Mouse (Mus musculus): Measurements from ENCODE around the gene Tmem102. TPM values are rescaled to one million over a fixed set of nuclear protein-coding genes. Genes with fewer than 3 reads are reported as not detected.
A peak's percentile ranks its signal among the peaks of the same experiment; 100 is the strongest.

Tmem102 gene
- polyA plus RNA-seq, 1 experiment from 2014 or later = 1.3 TPM

GRCm38 (mm10) chr11:69799394-69800137, 5.9 kb downstream of the Tmem102 start:
- WGBS = 22% methylated on average over 12 of the region's 12 CpGs

GRCm38 (mm10) chr11:69797924-69798323, 7.5 kb downstream of the Tmem102 start:
- Histone ChIP-seq H3K27ac (no peak overlapping the region), H3K27me3 (peaks cover 62% of the 10 kb centered on the region), H3K9me3 (no peaks in the 10 kb centered on the region), H3K9ac (no peak overlapping the region), H3K4me2 (no peak overlapping the region), H3K36me3 (replicated peaks) (no peaks in the 10 kb centered on the region), H3K4me3 (replicated peaks) (no peak overlapping the region), H3K4me1 (peaks cover 55% of the 10 kb centered on the region)
- ATAC-seq (ENCODE audit: low FRiP score) = no peak
- WGBS = 82% methylated on average over 7 of the region's 7 CpGs

More at GRCm38 (mm10) chr11:69799394-69800137, 5.9 kb downstream of the Tmem102 start:
- ATAC-seq (ENCODE audit: low FRiP score) = no peak
- H3K4me2 ChIP-seq = peak overlapping the region; percentile 84
- H3K27me3 ChIP-seq = peaks cover 63% of the 10 kb centered on the region
- peak overlapping the region; percentile 58 for H3K4me3 ChIP-seq (replicated peaks)
- peak overlapping the region; percentile 91 for H3K27ac ChIP-seq
- no peaks in the 10 kb centered on the region for H3K36me3 ChIP-seq (replicated peaks)
- H3K4me1 ChIP-seq = peaks cover 70% of the 10 kb centered on the region
- peak overlapping the region; percentile 74 for H3K9ac ChIP-seq
- no peaks in the 10 kb centered on the region for H3K9me3 ChIP-seq

GRCm38 (mm10) chr11:69795983-69796435, 9.4 kb downstream of the Tmem102 start:
- H3K9me3 ChIP-seq = no peaks in the 10 kb centered on the region
- 0 out of 2 replicates have a peak overlapping the region, but pooled peaks have one; percentile 44 for H3K9ac ChIP-seq
- peak overlapping the region; percentile 43 for H3K4me3 ChIP-seq (replicated peaks)
- peaks cover 36% of the 10 kb centered on the region for H3K4me1 ChIP-seq
- no peaks in the 10 kb centered on the region for H3K36me3 ChIP-seq (replicated peaks)
- peaks cover 49% of the 10 kb centered on the region for H3K27me3 ChIP-seq
- ATAC-seq (ENCODE audit: low FRiP score) = no peak; the same call in 1 of the 2 replicates
- no peak overlapping the region for H3K27ac ChIP-seq
- 2% methylated on average over 13 of the region's 13 CpGs for WGBS
- H3K4me2 ChIP-seq = peak overlapping the region; percentile 87

- ATAC-seq (ENCODE audit: low FRiP score) = peak; percentile 92
- Histone ChIP-seq H3K4me2 (peak within 1 kb of the TSS; percentile 87), H3K27ac (no peak within 1 kb of the TSS), H3K9ac (peak within 1 kb of the TSS; percentile 44), H3K9me3 (no peaks in the 10 kb centered on the region), H3K4me1 (peaks cover 31% of the 10 kb centered on the region), H3K36me3 (replicated peaks) (no peaks in the 10 kb centered on the region), H3K4me3 (replicated peaks) (peak within 1 kb of the TSS; percentile 43), H3K27me3 (peaks cover 49% of the 10 kb centered on the region)
- whole genome bisulfite sequencing = 3% methylated on average over 52 of the region's 52 CpGs
Measured at GRCm38 (mm10) chr11:69795168-69795982, 10.0 kb downstream of the Tmem102 start, which contains the start of gene Chrnb1. Gene Chrnb1 (minus strand): TSS chr11:69795943.

- H3K27ac ChIP-seq = no peak overlapping the region
Measured at GRCm38 (mm10) chr11:69793429-69793828, 12.0 kb downstream of the Tmem102 start.

GRCm38 (mm10) chr11:69791420-69791819, 14.0 kb downstream of the Tmem102 start:
- 80% methylated on average over 5 of the region's 5 CpGs for WGBS
- ATAC-seq (ENCODE audit: low FRiP score) = no peak
- Histone ChIP-seq H3K4me2 (no peak overlapping the region), H3K9ac (no peak overlapping the region), H3K9me3 (no peaks in the 10 kb centered on the region), H3K36me3 (replicated peaks) (no peaks in the 10 kb centered on the region), H3K4me3 (replicated peaks) (no peak overlapping the region), H3K4me1 (peaks cover 9% of the 10 kb centered on the region), H3K27ac (no peak overlapping the region), H3K27me3 (peaks cover 29% of the 10 kb centered on the region)

More at GRCm38 (mm10) chr11:69793429-69793828, 12.0 kb downstream of the Tmem102 start:
- Histone ChIP-seq H3K27me3 (peaks cover 49% of the 10 kb centered on the region), H3K36me3 (replicated peaks) (no peaks in the 10 kb centered on the region), H3K4me2 (no peak overlapping the region), H3K4me3 (replicated peaks) (no peak overlapping the region), H3K4me1 (peaks cover 11% of the 10 kb centered on the region), H3K9me3 (no peaks in the 10 kb centered on the region), H3K9ac (no peak overlapping the region)
- 70% methylated on average over 5 of the region's 5 CpGs for WGBS
- ATAC-seq (ENCODE audit: low FRiP score) = no peak

- Histone ChIP-seq H3K4me2 (no peak overlapping the region), H3K4me1 (no peaks in the 10 kb centered on the region), H3K36me3 (replicated peaks) (no peaks in the 10 kb centered on the region), H3K27ac (no peak overlapping the region), H3K9ac (no peak overlapping the region), H3K27me3 (peaks cover 20% of the 10 kb centered on the region), H3K4me3 (replicated peaks) (no peak overlapping the region), H3K9me3 (no peaks in the 10 kb centered on the region)
- WGBS = 75% methylated on average over 5 of the region's 5 CpGs
- no peak for ATAC-seq (ENCODE audit: low FRiP score)
Measured at GRCm38 (mm10) chr11:69789431-69789830, 16.0 kb downstream of the Tmem102 start.

GRCm38 (mm10) chr11:69787306-69787705, 18.1 kb downstream of the Tmem102 start:
- Histone ChIP-seq H3K27me3 (no peaks in the 10 kb centered on the region), H3K4me1 (no peaks in the 10 kb centered on the region), H3K36me3 (replicated peaks) (no peaks in the 10 kb centered on the region), H3K4me2 (no peak overlapping the region), H3K27ac (no peak overlapping the region), H3K4me3 (replicated peaks) (no peak overlapping the region), H3K9ac (no peak overlapping the region), H3K9me3 (no peaks in the 10 kb centered on the region)
- ATAC-seq (ENCODE audit: low FRiP score) = no peak
- 84% methylated on average over 5 of the region's 5 CpGs for WGBS

- H3K27me3 ChIP-seq = peaks cover 5% of the 10 kb centered on the region; the same call in 1 of the 2 replicates
- no peaks in the 10 kb centered on the region for H3K36me3 ChIP-seq (replicated peaks)
- no peak overlapping the region for H3K27ac ChIP-seq
- H3K4me1 ChIP-seq = no peaks in the 10 kb centered on the region
- WGBS = 51% methylated on average over 15 of the region's 15 CpGs
- no peak for ATAC-seq (ENCODE audit: low FRiP score)
- no peaks in the 10 kb centered on the region for H3K9me3 ChIP-seq
- no peak overlapping the region for H3K4me2 ChIP-seq
- no peak overlapping the region for H3K9ac ChIP-seq
- H3K4me3 ChIP-seq (replicated peaks) = no peak overlapping the region
Measured at GRCm38 (mm10) chr11:69784793-69785272, 20.6 kb downstream of the Tmem102 start.

GRCm38 (mm10) chr11:69781828-69782227, 23.6 kb downstream of the Tmem102 start:
- H3K9ac ChIP-seq = no peak overlapping the region
- H3K4me2 ChIP-seq = no peak overlapping the region
- no peaks in the 10 kb centered on the region for H3K9me3 ChIP-seq
- H3K4me1 ChIP-seq = peaks cover 10% of the 10 kb centered on the region; the same call in 1 of the 2 replicates
- WGBS = 40% methylated on average over 4 of the region's 4 CpGs
- no peak overlapping the region for H3K27ac ChIP-seq
- H3K27me3 ChIP-seq = peaks cover 20% of the 10 kb centered on the region
- ATAC-seq (ENCODE audit: low FRiP score) = no peak
- peaks cover 3% of the 10 kb centered on the region; the same call in 1 of the 2 replicates for H3K36me3 ChIP-seq (replicated peaks)
- no peak overlapping the region for H3K4me3 ChIP-seq (replicated peaks)

- 46% methylated on average over 7 of the region's 7 CpGs for WGBS
Measured at GRCm38 (mm10) chr11:69778985-69779384, 26.4 kb downstream of the Tmem102 start.

More at GRCm38 (mm10) chr11:69778985-69779384, 26.4 kb downstream of the Tmem102 start:
- Histone ChIP-seq H3K27ac (no peak overlapping the region), H3K4me2 (no peak overlapping the region), H3K9ac (no peak overlapping the region), H3K36me3 (replicated peaks) (peaks cover 6% of the 10 kb centered on the region; the same call in 1 of the 2 replicates), H3K27me3 (peaks cover 29% of the 10 kb centered on the region), H3K4me3 (replicated peaks) (no peak overlapping the region), H3K4me1 (peaks cover 14% of the 10 kb centered on the region; the same call in 1 of the 2 replicates), H3K9me3 (no peaks in the 10 kb centered on the region)
- ATAC-seq (ENCODE audit: low FRiP score) = no peak
